Mouse (Mus musculus) midbrain, embryonic 12.5 days (tissue): ENCODE data around the gene Prss1. TPM values are rescaled to one million over a fixed set of nuclear protein-coding genes. Genes with fewer than 3 reads are reported as not detected.
"Not testable (repeated sequence)": the region's sequence is repeated elsewhere in the genome, so short reads cannot be mapped to it uniquely, and the experiment has no call there.

Experiments
- ATAC-seq: fragments of 200-750 bp; cut with Nextera tagmentation; 2 replicates; pipeline ENCODE4 v1.8.0; 2017; ENCODE audit warnings: low read depth, moderate TSS enrichment, moderate library complexity; ENCODE audit not compliant: low FRiP score
- H3K27ac ChIP-seq: fragments of 300-500 bp; sonication (generic); replicated peaks from 2 replicates; pipeline ENCODE4 v1.5.1; 2016; ENCODE audit warnings: mild to moderate bottlenecking
- H3K27me3 ChIP-seq: fragments of 300-500 bp; sonication (generic); 2 replicates; pipeline ENCODE4 v1.6.1; 2016; ENCODE audit warnings: mild to moderate bottlenecking
- H3K36me3 ChIP-seq: fragments of 300-500 bp; sonication (generic); 2 replicates; pipeline ENCODE4 v1.6.1; 2016
- H3K4me1 ChIP-seq: fragments of 300-500 bp; sonication (generic); 2 replicates; pipeline ENCODE4 v1.6.1; 2016
- H3K4me2 ChIP-seq: fragments of 300-500 bp; sonication (generic); replicated peaks from 2 replicates; pipeline ENCODE4 v1.6.1; 2016; ENCODE audit warnings: mild to moderate bottlenecking, moderate library complexity
- H3K4me3 ChIP-seq: fragments of 300-500 bp; sonication (generic); 2 replicates; pipeline ENCODE4 v1.5.1; 2016; ENCODE audit warnings: mild to moderate bottlenecking
- H3K9ac ChIP-seq: fragments of 300-500 bp; sonication (generic); replicated peaks from 2 replicates; pipeline ENCODE4 v1.6.1; 2016; ENCODE audit warnings: mild to moderate bottlenecking, moderate library complexity
- H3K9me3 ChIP-seq: fragments of 300-500 bp; sonication (generic); 2 replicates; pipeline ENCODE4 v1.6.1; 2016; ENCODE audit warnings: mild to moderate bottlenecking
- WGBS: fragments of 180-500 bp; shearing (Covaris S2); methylation state at CpG from one replicate; pipeline ENCODE4 v1.1.7; 2016; 5-methylcytosine and 5-hydroxymethylcytosine counted together
- polyA plus RNA-seq: library from polyadenylated mRNA; unstranded; fragments of >200 nt; fragmentation: Nextera tagmentation; extraction: Ambion mirVana; gene quantifications from 2 replicates; pipeline ENCODE4 v1.2.1, GENCODE M21; 2016

The Prss1 gene
- not detected in 2 replicates for polyA plus RNA-seq

DNA sequence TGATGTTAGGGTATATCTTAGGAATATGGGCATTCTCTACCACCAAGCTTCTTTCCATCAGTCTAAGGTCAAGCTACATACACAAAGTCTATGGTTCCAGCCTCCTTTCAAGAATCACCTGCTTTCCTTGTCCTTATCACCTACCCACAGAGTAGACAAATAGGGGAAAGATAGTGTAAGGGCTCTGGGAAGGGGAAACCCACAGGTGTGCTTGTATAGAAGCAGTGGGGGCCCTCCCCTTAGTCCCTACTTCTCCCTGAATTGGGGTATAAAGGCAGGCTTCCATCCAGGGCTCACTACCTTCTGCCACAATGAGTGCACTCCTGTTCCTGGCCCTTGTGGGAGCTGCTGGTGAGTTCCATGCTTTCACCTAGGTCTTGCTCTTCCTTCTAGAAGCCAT lies at the start of gene Prss1:
Prss1 (plus strand) TSS at position 301 of the 400 bp plus-strand sequence.
- not testable (repeated sequence) for H3K4me3 ChIP-seq, H3K4me2 ChIP-seq, H3K4me1 ChIP-seq, H3K9ac ChIP-seq, H3K36me3 ChIP-seq, H3K27me3 ChIP-seq, ATAC-seq, H3K27ac ChIP-seq, H3K9me3 ChIP-seq

DNA sequence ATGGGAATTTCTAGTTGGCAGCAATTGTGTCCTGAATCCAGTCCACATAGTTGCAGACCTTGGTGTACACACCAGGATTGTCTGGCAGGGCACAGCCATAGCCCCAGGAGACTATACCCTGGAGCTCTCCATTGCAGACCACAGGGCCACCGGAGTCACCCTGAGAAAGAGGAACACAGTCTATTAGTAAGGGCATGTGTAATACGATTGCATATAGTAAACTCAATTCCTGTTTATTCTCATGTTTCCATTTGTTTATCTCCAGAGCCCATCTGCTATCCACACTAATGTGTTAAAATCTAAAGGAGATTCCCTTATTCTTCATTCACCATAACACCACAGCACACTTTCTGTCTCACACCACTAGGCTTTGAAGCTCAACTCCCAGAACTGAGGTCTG lies 16.5 kb upstream of the Prss1 start:
- not testable (repeated sequence) for H3K9me3 ChIP-seq, H3K4me3 ChIP-seq, H3K27me3 ChIP-seq, H3K36me3 ChIP-seq, ATAC-seq, H3K4me2 ChIP-seq, H3K9ac ChIP-seq, H3K4me1 ChIP-seq, H3K27ac ChIP-seq
- 75% methylated on average over 2 of the region's 2 CpGs for WGBS

DNA sequence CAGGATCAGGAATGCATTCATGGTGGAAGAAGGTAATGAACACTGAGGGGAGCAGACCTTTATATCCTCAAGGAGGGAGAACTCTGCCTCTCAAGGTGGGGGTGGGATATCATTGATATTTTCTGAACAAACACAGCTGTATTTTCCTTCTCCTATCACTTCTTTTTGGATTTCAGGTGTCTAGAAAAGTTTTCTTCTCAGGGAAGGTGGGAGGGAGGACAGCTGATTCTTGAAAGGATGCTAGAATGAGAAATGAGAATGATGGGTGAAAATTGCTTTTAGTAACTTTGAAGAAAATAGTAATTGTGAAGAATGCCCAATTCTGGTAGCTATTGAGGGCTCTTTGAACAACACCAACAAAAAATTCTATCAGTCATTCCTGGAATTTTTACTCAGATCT lies 12.7 kb upstream of the Prss1 start, which contains the start of gene Gm10334:
Gm10334 (minus strand) TSS at position 101 of the 400 bp plus-strand sequence.
- not testable (repeated sequence) for ATAC-seq, H3K9ac ChIP-seq, H3K9me3 ChIP-seq, H3K4me2 ChIP-seq, H3K27me3 ChIP-seq, H3K4me1 ChIP-seq, H3K4me3 ChIP-seq, H3K27ac ChIP-seq, H3K36me3 ChIP-seq

DNA sequence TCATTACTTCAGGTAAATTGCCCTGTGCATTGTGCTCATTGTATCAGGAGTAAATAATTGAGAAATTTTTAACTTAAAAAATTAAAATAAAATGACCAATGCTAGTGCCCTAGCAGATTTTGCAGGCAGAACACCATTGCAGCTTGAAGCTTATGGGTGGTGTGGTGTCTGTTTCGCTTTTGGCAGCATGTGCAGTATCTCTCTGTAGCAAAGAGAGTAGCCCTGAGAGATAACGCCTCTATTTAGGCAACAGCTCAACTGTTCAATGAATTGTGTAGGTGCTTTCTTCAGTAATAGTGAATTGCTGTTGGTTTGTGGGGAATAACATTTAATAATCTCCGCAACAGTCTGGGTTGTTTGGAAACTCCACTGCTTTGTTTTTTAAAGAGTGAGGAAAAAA lies 40.6 kb downstream of the Prss1 start:
- Histone ChIP-seq H3K9ac (no peak overlapping the region), H3K9me3 (no peaks in the 10 kb centered on the region), H3K4me1 (no peaks in the 10 kb centered on the region), H3K4me2 (no peak overlapping the region), H3K36me3 (no peaks in the 10 kb centered on the region), H3K27me3 (no peaks in the 10 kb centered on the region), H3K4me3 (no peak overlapping the region), H3K27ac (no peak overlapping the region)
- 88% methylated on average over 3 of the region's 3 CpGs for WGBS
- ATAC-seq = no peak

DNA sequence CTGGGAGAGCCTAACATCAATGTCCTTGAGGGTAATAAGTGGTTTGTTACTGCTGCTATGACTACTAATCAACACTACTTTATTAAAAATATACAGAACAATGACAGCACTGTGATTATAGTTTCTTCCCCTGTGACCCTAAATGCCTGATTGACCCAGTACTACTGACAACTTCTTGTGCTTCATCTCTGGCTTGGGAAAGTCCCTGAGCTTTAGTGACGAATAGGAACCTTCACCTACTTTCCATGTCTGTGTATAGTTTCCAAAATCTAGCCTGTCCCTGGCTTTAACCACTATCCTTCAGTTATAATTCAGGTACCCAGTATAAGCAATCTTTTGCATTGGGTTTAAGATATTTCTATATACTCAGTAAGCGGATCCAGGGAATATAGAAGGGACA lies 46.2 kb downstream of the Prss1 start:
- H3K36me3 ChIP-seq = no peaks in the 10 kb centered on the region
- H3K4me2 ChIP-seq = no peak overlapping the region
- no peak overlapping the region for H3K27ac ChIP-seq
- no peaks in the 10 kb centered on the region for H3K9me3 ChIP-seq
- ATAC-seq = no peak
- no peak overlapping the region for H3K4me3 ChIP-seq
- H3K27me3 ChIP-seq = no peaks in the 10 kb centered on the region
- WGBS = 88% methylated on average over 2 of the region's 2 CpGs
- no peaks in the 10 kb centered on the region for H3K4me1 ChIP-seq
- H3K9ac ChIP-seq = no peak overlapping the region

DNA sequence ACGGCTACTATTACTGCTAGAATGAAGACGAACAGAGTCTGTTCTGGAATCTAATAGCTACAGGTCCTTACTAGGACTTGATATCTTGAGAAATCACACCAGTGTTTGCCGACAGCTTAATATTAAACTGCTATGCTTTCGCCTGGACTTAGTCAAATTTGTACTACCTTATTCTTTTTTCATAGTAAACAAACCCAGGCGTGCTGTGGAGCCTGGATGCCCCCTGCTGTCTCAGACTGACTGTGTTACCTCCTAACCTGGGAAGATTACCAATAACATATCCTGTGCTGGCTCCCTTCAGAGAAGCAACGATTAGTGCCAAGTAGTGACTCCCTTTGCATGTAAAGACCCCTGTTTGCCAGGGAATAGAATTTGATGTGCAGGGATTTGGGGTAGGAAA lies 46.6 kb downstream of the Prss1 start:
- H3K4me2 ChIP-seq = no peak overlapping the region
- no peak overlapping the region for H3K9ac ChIP-seq
- no peaks in the 10 kb centered on the region for H3K36me3 ChIP-seq
- no peaks in the 10 kb centered on the region for H3K27me3 ChIP-seq
- ATAC-seq = no peak
- H3K4me1 ChIP-seq = no peaks in the 10 kb centered on the region
- H3K4me3 ChIP-seq = no peak overlapping the region
- H3K9me3 ChIP-seq = no peaks in the 10 kb centered on the region
- H3K27ac ChIP-seq = no peak overlapping the region
- WGBS = 79% methylated on average over 6 of the region's 6 CpGs

Other genes with a start within 250 kb of the Prss1 start
- not detected in 2 replicates for gene Try4, start 156.7 kb upstream of the Prss1 start, polyA plus RNA-seq
- gene Try5, start 142.1 kb upstream of the Prss1 start, polyA plus RNA-seq = not detected in 2 replicates
- not detected in 2 replicates for gene Try10, start 104.8 kb upstream of the Prss1 start, polyA plus RNA-seq
- gene Prss3, start 81.3 kb upstream of the Prss1 start, polyA plus RNA-seq = not detected in 2 replicates
- not detected in 2 replicates for gene Gm5771, start 66.6 kb upstream of the Prss1 start, polyA plus RNA-seq
- gene Gm10334, start 12.8 kb upstream of the Prss1 start, polyA plus RNA-seq = not detected in 2 replicates
- not detected in 2 replicates for gene Prss2, start 62.9 kb downstream of the Prss1 start, polyA plus RNA-seq
- gene Ephb6, start 146.6 kb downstream of the Prss1 start, polyA plus RNA-seq = 17.6 and 20.7 TPM in 2 replicates
- gene Trpv6, start 177.5 kb downstream of the Prss1 start, polyA plus RNA-seq = 0.37 and 0.58 TPM in 2 replicates
- gene Trpv5, start 221.8 kb downstream of the Prss1 start, polyA plus RNA-seq = not detected in 2 replicates
- gene Llcfc1, start 225.5 kb downstream of the Prss1 start, polyA plus RNA-seq = not detected in 2 replicates
- 8.9 and 10.3 TPM in 2 replicates for gene Kel, start 245.4 kb downstream of the Prss1 start, polyA plus RNA-seq